Mouse (Mus musculus) left cerebral cortex, adult 6 months (tissue): Measurements from ENCODE around the gene Stx16. TPM values are rescaled to one million over a fixed set of nuclear protein-coding genes. Genes with fewer than 3 reads are reported as not detected.

Source experiments
- long read RNA-seq, 2 experiments: library from polyadenylated mRNA; unstranded; transcript quantifications; one replicate each; pipeline ENCODE4 v2.0.0; 2019 to 2020
- polyA plus RNA-seq: library from polyadenylated mRNA; unstranded; fragments of <200 nt; fragmentation: Nextera tagmentation; gene quantifications from 2 replicates; pipeline ENCODE4 v1.2.3, GENCODE M21; 2021

Stx16 gene
- 6.0 and 8.6 TPM in 2 replicates for polyA plus RNA-seq
- long read RNA-seq, experiment 1, partial matches to known transcripts = 7 of 43 reads
- long read RNA-seq, experiment 1, other reads (novel, unspliced or antisense) = 36 of 43 reads
- long read RNA-seq, experiment 2, partial matches to known transcripts = 0 of 13 reads
- long read RNA-seq, experiment 2, other reads (novel, unspliced or antisense) = 13 of 13 reads

DNA sequence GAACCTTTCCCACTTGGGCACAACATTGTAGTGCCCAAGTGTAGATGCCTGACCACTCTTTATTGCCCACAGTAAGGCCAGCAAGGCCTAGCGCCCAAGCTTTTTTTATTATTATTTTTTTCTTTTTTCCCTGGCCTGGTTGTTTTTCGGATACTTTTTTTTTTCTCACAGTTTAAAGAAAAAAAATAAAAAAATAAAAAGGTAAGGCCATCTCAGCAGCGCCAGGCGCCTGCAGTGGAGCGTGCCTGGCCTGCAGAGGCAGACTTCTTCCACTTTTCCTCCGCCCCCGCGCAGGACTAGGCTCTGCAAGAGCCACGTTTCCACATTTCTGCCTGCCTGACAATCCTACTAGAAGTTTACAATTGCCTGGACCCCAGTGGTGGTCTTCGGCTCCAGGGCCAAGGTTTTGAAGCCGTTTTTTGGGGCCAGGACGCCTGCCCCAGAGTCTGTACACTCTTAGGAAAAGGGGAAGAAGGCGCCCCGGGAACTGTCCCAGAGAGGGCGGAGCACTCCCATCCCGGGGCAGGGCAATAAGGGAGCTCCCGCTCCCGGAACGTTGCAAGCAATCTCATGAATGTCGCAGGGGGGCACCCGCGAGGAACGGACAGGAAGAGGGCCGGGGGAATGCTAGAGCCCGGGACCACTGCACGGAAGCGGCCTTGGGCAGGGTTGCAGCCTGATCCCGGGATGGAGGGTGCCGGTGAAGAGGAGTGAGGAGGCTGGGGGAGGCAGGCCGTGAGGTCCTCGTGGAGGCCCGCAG is at the start of gene Stx16:
Gene Stx16, plus strand, starts transcription at position 636 of the 760 bp plus-strand sequence.

DNA sequence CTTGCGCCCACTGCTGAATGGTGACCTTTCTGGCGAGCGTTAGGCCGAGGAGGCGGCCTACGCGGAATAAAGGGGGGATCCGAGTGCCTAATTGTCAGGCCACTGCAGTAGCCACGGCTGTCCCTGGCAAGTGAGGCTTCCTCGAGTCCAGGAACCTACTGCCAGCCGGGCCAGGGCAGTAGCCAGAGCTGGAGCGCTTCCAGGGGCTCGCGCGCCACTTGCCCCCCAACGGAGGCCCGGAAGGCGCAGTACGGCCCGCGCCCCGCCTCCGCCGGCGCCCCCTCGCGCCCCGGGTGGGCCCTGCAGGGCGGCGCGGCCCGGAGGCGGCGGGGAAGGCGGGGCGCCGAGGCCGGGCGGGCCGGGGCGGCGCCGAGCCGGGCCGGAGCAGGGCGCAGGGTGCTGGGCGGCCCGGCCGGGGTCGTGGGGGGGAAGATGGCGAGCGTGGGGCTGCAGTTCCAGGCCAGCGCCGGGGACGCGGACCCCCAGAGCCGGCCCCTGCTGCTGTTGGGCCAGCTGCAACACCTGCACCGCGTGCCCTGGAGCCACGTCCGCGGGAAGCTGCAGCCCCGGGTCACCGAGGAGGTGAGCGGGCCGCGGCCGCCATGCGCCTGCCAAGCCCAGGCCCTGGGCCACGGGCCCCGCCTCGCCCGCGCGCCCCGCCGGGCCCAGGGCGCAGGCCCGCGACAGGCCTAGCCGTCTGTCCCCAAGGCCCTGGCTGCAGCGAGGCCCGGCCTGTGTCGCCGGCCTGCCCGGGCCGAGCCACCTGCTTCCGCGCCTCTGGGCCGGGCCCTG is 34.1 kb downstream of the Stx16 start, which contains the start of gene Npepl1:
Gene Npepl1, plus strand, starts transcription at position 359 of the 792 bp plus-strand sequence.

Other genes starting within 250 kb of the Stx16 start
- 3.0 and 8.1 TPM in 2 replicates for gene Npepl1, start 34.0 kb downstream of the Stx16 start, polyA plus RNA-seq
- 527 and 1,446 TPM in 2 replicates for gene Gnas, start 208.0 kb downstream of the Stx16 start, polyA plus RNA-seq